Comparison of ENCODE assay signal across 10 mouse cellular contexts in genomic region chr4:148859415-148859814, GRCm38 (mm10). TPM values are rescaled to one million over a fixed set of nuclear protein-coding genes. Genes with fewer than 3 reads are reported as not detected.
A peak's percentile ranks its signal among the peaks of the same experiment; 100 is the strongest.
DNase-seq lines count a peak whose midpoint lies in the region; ATAC-seq and TF ChIP-seq lines count a peak whose summit lies in the region.
"Had no signal": no experiment of that assay in that cellular context is flagged by ENCODE, and none has a peak within 500 bp of the region (broad histone marks: within the 10 kb centered on the region; RNA-seq: fewer than 3 reads in every experiment).

No protein-coding gene starts in this region.

- ATAC-seq in heart, postnatal 0 days (ENCODE audit: insufficient read depth, low read depth): no peak
- no peak for ATAC-seq in embryonic facial prominence, embryonic 13.5 days (ENCODE audit: insufficient number of reproducible peaks, insufficient read depth, low FRiP score, low TSS enrichment, low read depth)
- peak; percentile 14; the same call in 1 of the 2 replicates for ATAC-seq in hindbrain, embryonic 16.5 days
- ATAC-seq in midbrain, embryonic 15.5 days (replicated peaks): 0 out of 2 replicates have a peak, but pooled peaks have one; percentile 11
- no peak for ATAC-seq in megakaryocyte progenitor cell, adult 5-6 weeks (replicated peaks; ENCODE audit: poor library complexity)

- no peak for DNase-seq in heart, postnatal 0 days (ENCODE audit: low spot score)
- no peak for DNase-seq in heart, adult 18-20 months
- DNase-seq in yolk sac, embryonic 10.5 days (ENCODE audit: low spot score): no peak
- no peak for DNase-seq in spleen, adult 12 weeks (ENCODE audit: low spot score)
- DNase-seq: kidney, postnatal 25 days; lung, adult 18-20 months had no signal

- peak overlapping the region; percentile 39 for H3K4me2 ChIP-seq in heart, postnatal 0 days (ENCODE audit: low read depth, low read length)
- H3K4me2 ChIP-seq in embryonic facial prominence, embryonic 13.5 days: peak overlapping the region; percentile 56
- peak overlapping the region; percentile 53 for H3K4me2 ChIP-seq in hindbrain, embryonic 16.5 days (ENCODE audit: low read length)
- H3K4me2 ChIP-seq in midbrain, embryonic 15.5 days: peak overlapping the region; percentile 49

- no peaks in the 10 kb centered on the region for H3K36me3 ChIP-seq in heart, postnatal 0 days (replicated peaks; ENCODE audit: control insufficient read depth, insufficient read depth, low read length)
- H3K36me3 ChIP-seq in embryonic facial prominence, embryonic 13.5 days: no peaks in the 10 kb centered on the region
- no peaks in the 10 kb centered on the region for H3K36me3 ChIP-seq in hindbrain, embryonic 16.5 days (ENCODE audit: control insufficient read depth, insufficient read depth, low read length)
- H3K36me3 ChIP-seq in midbrain, embryonic 15.5 days (replicated peaks): no peaks in the 10 kb centered on the region

- 46% methylated on average over 7 of the region's 7 CpGs for WGBS in heart, postnatal 0 days
- 48% methylated on average over 7 of the region's 7 CpGs for WGBS in embryonic facial prominence, embryonic 13.5 days
- WGBS in hindbrain, embryonic 16.5 days: 44% methylated on average over 7 of the region's 7 CpGs
- 39% methylated on average over 7 of the region's 7 CpGs for WGBS in midbrain, embryonic 15.5 days

- no peaks in the 10 kb centered on the region for H3K9me3 ChIP-seq in heart, postnatal 0 days (replicated peaks; ENCODE audit: control insufficient read depth, low read length)
- H3K9me3 ChIP-seq in embryonic facial prominence, embryonic 13.5 days: no peaks in the 10 kb centered on the region
- H3K9me3 ChIP-seq in hindbrain, embryonic 16.5 days (ENCODE audit: control insufficient read depth, low read length): no peaks in the 10 kb centered on the region
- no peaks in the 10 kb centered on the region for H3K9me3 ChIP-seq in midbrain, embryonic 15.5 days

- H3K27ac ChIP-seq in heart, postnatal 0 days (ENCODE audit: low read depth): no peak overlapping the region; the same call in 1 of the 2 replicates
- no peak overlapping the region for H3K27ac ChIP-seq in embryonic facial prominence, embryonic 13.5 days
- peak overlapping the region; percentile 31; the same call in 1 of the 2 replicates for H3K27ac ChIP-seq in hindbrain, embryonic 16.5 days (ENCODE audit: low read depth, low read length)
- peak overlapping the region; percentile 35; the same call in 1 of the 2 replicates for H3K27ac ChIP-seq in midbrain, embryonic 15.5 days

- H3K27me3 ChIP-seq in heart, postnatal 0 days (ENCODE audit: control insufficient read depth, insufficient read depth, low read length): no peaks in the 10 kb centered on the region
- peaks cover 94% of the 10 kb centered on the region for H3K27me3 ChIP-seq in embryonic facial prominence, embryonic 13.5 days
- peaks cover 30% of the 10 kb centered on the region for H3K27me3 ChIP-seq in hindbrain, embryonic 16.5 days (replicated peaks; ENCODE audit: control insufficient read depth, insufficient read depth, low read length)
- H3K27me3 ChIP-seq in midbrain, embryonic 15.5 days (replicated peaks): peaks cover 27% of the 10 kb centered on the region

- H3K4me1 ChIP-seq in heart, postnatal 0 days (ENCODE audit: control insufficient read depth, insufficient read depth): peaks cover 24% of the 10 kb centered on the region
- peaks cover 13% of the 10 kb centered on the region for H3K4me1 ChIP-seq in embryonic facial prominence, embryonic 13.5 days
- H3K4me1 ChIP-seq in hindbrain, embryonic 16.5 days (ENCODE audit: control insufficient read depth, insufficient read depth, low read depth, low read length): peaks cover 15% of the 10 kb centered on the region
- H3K4me1 ChIP-seq in midbrain, embryonic 15.5 days: peaks cover 41% of the 10 kb centered on the region

- no peak overlapping the region for H3K9ac ChIP-seq in heart, postnatal 0 days (replicated peaks; ENCODE audit: low read depth, low read length)
- peak overlapping the region; percentile 17; the same call in 1 of the 2 replicates for H3K9ac ChIP-seq in embryonic facial prominence, embryonic 13.5 days
- no peak overlapping the region for H3K9ac ChIP-seq in hindbrain, embryonic 16.5 days (ENCODE audit: low read depth, low read length)
- no peak overlapping the region for H3K9ac ChIP-seq in midbrain, embryonic 15.5 days

- no peak for TF ChIP-seq EP300 in heart, postnatal 0 days (IDR thresholded peaks at IDR 0.05; ENCODE audit: low read depth)

- TF ChIP-seq CTCF in heart, postnatal 0 days (IDR thresholded peaks at IDR 0.05; ENCODE audit: low read depth): no peak

- no peak overlapping the region for H3K4me3 ChIP-seq in heart, postnatal 0 days (ENCODE audit: low read depth, low read length)
- peak overlapping the region; percentile 29 for H3K4me3 ChIP-seq in embryonic facial prominence, embryonic 13.5 days
- H3K4me3 ChIP-seq in hindbrain, embryonic 16.5 days (ENCODE audit: low read length): peak overlapping the region; percentile 25; the same call in 1 of the 2 replicates
- H3K4me3 ChIP-seq in midbrain, embryonic 15.5 days: 0 out of 2 replicates have a peak overlapping the region, but pooled peaks have one; percentile 15

RNA-seq across cellular contexts. Expression of gene Casz1, which starts 55.2 kb away (rescaled TPM):
- total RNA-seq in heart, postnatal 0 days (2014; rRNA removed; ENCODE audit: low replicate concordance): 42.6 and 45.4 TPM in 2 replicates
- polyA plus RNA-seq in heart, postnatal 0 days (2015; fragmentation: Nextera tagmentation; extraction: Ambion mirVana): 13.7 and 16.4 TPM in 2 replicates
- 10 to 100 TPM; 35.9 to 41.1 TPM for total RNA-seq in heart, adult 18-20 months (2021)
- 4.0 and 4.2 TPM in 2 replicates for polyA plus RNA-seq in embryonic facial prominence, embryonic 13.5 days (2015; fragmentation: Nextera tagmentation; extraction: Ambion mirVana)
- 4.4 and 5.6 TPM in 2 replicates for polyA plus RNA-seq in hindbrain, embryonic 16.5 days (2015; fragmentation: Nextera tagmentation; extraction: Ambion mirVana)
- 2.8 and 2.9 TPM in 2 replicates for polyA plus RNA-seq in midbrain, embryonic 15.5 days (2015; fragmentation: Nextera tagmentation; extraction: Ambion mirVana)
- total RNA-seq in megakaryocyte progenitor cell, adult 5-6 weeks (2015): 4.7 and 5.5 TPM in 2 replicates
- total RNA-seq in megakaryocyte progenitor cell, adult 5-6 weeks (2017): 2.4 and 3.5 TPM in 2 replicates

Comparison
In these comparisons a context has a peak if more than half of its experiments do, and no peak if none do; other contexts are left out.
1. ATAC-seq: peak in hindbrain, embryonic 16.5 days (single experiment) and midbrain, embryonic 15.5 days (single experiment); none in heart, postnatal 0 days (single experiment), embryonic facial prominence, embryonic 13.5 days (single experiment) and megakaryocyte progenitor cell, adult 5-6 weeks (single experiment).
2. H3K27ac ChIP-seq: peak in hindbrain, embryonic 16.5 days (single experiment) and midbrain, embryonic 15.5 days (single experiment); none in heart, postnatal 0 days (single experiment) and embryonic facial prominence, embryonic 13.5 days (single experiment).
3. Peak in every context shown above with its lines, with median percentiles within 50 percentile points of each other: H3K4me2 ChIP-seq.